Mouse (Mus musculus) gastrocnemius, postnatal 14 days (tissue): Measurements from ENCODE around the gene Spag16. TPM values are rescaled to one million over a fixed set of nuclear protein-coding genes. Genes with fewer than 3 reads are reported as not detected.

Experiments used
- total RNA-seq, 2 experiments: library from RNA; stranded (reverse); gene quantifications; 2 replicates each; pipeline ENCODE4 v1.2.3; 2021

Gene Spag16
- total RNA-seq, 2 experiments from 2014 or later: not detected

Other genes starting within 250 kb of the Spag16 start
- gene Ikzf2, start 139.7 kb upstream of the Spag16 start, total RNA-seq: 1 to 10 TPM; 7.2 to 7.4 TPM